Mouse (Mus musculus) adipocyte (in vitro differentiated cells): ENCODE data around the gene Kcnj6.

Experiments
- DNase-seq: peaks from one replicate; pipeline ENCODE4 v3.0.0-alpha.2; 2016; ENCODE audit warnings: low spot score

Kcnj6 gene

DNA sequence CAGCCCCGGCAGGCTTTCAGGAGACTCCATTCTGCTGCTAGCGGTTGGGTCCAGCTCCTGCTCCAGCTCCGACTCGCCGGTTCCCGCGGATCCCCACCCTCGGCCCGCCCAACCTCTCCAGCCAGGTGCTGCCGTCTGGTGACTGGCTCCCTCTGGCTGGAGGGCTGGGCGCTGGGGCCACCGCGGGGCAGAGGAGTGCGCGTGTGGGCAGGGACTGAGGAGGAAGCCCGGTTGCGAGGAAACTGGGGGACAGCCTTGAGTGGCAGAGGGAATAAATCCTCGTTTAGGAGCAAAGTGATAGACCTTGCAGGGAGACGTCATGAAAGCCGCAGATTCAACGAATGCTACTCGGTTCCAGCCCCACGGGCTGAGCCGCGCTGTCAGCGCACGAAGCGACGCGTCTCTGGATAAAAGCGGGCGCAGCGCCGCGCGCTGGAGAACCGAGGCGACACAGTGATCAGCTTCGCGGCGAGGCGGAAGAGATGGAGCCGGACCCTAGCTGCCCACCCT lies at the start of gene Kcnj6:
Gene Kcnj6 (minus strand): TSS at position 362 of the 510 bp plus-strand sequence.
- DNase-seq: no peak

DNA sequence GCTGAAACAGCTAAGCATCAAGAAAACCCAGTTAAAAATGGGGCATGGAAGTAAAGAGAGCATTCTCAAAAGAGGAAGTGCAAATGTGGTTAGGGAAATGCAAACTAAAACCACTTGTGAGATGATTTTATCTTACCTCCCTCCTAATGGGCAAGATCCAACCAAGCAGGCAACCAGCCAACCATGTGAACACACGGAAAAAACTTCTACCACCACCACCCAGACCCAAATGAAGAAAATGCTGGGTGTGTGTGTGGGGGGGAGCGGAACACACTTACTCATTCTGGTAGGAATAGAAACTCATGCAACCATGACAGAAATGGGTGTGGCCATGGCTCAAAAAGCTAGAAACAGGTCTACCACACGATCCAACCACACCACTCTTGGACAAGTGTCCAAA lies 12.4 kb upstream of the Kcnj6 start:
- no peak for DNase-seq

DNA sequence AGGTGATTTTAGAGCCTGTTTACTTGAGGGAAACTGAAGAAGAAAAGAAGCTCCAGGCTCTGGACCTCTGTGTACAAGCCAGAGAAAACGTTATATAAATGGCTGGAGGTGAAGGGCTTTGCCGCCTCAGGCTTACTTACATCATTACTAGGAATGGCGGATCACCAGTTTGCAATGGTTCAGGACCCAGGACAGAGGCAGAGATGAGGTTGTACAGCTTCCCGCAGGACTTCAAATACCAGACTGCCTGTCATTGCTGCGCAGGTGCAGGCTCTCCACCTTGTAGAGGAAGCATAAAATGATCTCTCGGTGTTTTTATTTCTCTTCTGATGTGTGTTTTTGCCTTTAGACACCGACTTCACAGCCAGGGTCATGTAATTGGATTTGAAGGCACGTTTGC lies 7.1 kb upstream of the Kcnj6 start:
- no peak for DNase-seq

DNA sequence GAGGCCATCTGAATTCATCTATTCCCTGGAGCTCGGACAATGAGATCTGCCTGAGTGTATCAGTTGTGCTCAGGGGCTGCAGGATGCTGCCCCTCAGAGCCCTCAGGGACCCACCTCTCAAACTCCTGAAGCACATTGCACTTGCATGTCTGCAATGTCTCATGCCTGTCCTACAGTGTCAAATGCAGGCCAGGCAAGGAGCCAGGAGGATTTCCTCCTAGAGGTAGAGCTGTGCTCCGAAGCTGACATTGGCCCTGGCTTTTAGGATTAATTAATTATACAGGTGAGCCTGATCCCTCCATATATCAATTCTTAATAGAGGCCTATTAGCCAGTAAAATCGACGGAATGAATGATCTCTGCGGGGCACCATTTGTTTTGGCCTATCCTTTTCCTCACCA lies 2.0 kb upstream of the Kcnj6 start:
- no peak for DNase-seq

DNA sequence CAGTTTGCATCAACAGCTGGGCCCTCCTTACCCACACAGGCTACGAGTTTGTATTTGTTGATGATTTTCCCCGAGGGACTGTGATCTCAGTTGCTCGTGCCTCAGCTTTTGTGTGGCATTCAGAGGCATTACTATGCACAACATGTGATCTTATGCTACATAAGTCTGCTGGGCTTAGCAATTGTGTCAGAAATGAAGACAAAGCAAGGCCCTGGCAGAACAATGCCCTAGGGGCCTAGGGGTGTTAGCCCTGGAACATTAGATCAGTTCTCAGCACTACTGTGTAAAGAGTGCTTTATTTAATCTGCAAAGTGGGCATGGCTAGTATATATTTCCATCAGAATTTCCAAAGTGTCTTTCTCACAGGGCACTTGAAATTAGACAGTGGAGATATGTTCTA lies 1.5 kb upstream of the Kcnj6 start:
- DNase-seq: no peak

DNA sequence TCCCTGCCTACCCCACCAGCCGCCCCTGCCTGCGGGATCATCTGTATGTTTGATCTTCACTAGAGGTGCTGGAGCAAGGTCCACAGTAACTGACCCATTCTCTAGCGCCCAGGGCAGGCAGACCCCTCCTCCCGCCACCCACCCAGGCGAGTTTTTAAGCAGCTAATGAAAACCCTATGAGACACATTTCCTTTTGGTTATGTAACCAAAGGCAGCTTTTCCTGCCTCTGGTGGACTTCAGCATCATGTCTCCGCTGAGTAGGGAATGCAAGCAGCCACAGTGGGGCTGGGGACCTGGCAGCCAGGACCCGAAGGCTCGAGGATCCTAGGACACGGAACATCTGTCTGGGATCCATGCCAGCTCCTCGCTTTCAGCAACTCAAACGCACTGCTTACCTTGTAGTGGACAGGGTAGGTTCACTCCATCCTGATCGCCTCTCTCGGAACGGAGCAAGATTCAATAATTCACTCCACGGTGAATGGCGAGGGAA lies 665 bp downstream of the Kcnj6 start:
- no peak for DNase-seq

DNA sequence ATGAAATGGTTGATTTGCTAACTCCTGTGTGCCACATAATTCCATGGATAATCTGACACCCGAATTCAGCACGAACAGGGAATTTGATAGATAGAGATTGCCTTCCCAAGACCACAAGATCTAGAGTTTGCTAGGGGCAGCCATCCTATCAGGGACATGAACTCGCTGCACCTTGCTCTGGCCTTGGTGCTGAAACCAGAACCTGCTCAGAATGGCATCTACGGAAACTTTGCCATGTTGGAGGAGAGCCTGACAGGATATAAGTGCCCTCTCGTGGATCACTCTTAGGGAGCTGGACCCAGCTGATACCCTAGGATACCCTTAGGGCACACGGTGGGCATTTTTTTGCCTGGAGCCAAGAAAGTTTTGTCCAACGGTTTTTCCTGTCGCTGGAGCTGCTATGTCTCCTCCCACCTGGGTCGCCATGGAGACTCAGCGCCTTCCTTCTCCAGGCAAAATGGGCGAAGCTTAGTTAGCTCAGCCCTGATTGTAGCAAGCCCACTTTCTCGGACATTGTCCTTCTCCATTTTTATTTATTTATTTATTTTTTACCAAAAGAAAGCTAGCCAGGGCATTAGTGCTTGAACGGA lies 1.9 kb downstream of the Kcnj6 start:
- DNase-seq: peak; percentile 9

DNA sequence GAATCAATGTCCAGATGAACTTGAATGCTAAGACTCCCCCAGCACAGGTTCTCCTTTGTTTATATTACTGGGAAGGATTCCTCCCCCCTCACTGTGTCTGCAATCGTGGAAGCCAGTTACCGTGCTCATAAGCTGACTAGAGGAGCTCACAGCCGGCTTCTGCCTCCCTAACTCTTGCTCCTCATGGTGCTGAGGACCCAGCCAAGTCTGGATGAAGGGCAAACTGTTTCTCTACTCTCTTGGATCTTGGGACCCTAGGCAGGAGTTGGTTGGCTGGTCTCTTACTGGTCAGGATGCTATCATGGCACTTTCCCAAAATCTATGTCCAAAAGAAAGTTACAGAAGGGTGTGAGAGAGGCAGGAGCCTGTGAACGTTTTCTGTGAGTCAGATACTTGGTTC lies 2.6 kb downstream of the Kcnj6 start:
- DNase-seq: no peak

DNA sequence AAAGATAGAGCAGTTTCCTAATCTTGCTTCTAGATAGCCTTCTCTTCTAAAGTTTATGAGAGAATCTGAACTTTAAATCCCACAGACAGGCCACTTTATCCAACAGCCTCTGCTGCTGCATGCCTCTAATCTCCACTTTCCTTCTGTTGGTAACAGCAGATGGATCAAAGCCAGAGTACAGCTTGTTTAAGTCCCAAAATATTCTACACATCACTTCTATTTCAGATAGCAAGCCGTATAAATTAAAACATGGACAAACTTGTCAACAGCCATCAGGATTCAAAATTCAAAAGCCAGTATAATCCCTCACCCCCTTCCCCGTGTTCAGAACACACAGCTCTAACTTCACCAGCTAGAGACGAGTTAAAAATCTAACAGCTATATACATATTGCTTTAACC lies 3.4 kb downstream of the Kcnj6 start:
- no peak for DNase-seq

DNA sequence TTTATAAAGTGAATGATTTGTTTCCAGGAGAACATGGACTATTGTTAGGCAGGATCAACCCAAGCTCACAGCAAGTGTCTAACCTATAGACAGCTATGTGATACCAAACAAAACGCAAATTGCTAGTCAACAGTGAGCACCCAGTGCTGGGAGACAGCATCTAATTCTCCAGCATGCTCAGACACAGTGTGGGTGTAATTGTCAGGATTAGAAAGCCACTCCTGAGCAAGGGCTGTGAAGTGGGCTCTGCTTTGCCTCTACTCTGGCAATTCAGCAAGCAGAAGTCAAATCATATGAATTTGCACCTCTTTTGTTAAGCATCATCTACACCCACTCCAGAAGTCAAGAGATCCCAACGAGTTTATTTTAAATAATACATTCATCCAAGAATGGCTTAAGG lies 7.4 kb downstream of the Kcnj6 start:
- no peak for DNase-seq

DNA sequence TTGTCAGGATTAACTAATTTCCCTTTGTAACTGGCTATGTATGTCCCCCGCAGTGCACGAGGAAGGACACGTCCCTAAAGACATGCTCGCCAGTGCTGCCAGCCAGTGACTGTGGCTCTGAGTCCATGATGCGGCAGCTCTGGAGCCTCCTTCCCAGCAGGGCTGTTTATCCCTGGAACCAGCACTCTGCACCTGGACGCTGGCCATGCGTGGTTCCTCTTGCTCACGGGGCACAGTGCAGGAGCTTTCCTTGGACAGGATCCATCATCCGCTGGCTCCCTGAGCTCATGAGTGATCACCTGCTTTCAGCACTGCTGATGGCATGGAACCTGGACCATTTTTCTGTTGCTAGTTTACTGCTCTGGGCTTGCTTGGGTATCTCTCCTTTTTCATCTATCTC lies 10.8 kb downstream of the Kcnj6 start:
- no peak for DNase-seq

DNA sequence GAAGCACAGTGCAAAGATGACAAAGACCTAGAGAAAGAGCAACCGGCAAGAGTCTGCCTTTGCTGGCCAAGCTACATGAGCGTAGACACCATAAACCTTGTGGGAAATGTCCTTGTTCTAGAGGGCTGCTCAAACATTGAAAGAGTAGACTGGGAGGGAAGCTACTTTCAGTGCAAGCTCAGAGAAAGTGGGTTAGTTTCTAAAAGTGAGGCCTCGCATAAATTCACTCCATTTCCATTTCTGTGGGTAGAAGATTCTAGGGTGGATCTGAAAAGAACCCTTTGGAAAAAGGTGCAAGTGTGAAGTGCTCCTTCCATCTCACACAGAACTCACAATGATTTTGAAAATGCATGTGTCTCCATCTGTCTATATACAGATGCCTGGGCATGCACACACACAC lies 13.2 kb downstream of the Kcnj6 start:
- no peak for DNase-seq

DNA sequence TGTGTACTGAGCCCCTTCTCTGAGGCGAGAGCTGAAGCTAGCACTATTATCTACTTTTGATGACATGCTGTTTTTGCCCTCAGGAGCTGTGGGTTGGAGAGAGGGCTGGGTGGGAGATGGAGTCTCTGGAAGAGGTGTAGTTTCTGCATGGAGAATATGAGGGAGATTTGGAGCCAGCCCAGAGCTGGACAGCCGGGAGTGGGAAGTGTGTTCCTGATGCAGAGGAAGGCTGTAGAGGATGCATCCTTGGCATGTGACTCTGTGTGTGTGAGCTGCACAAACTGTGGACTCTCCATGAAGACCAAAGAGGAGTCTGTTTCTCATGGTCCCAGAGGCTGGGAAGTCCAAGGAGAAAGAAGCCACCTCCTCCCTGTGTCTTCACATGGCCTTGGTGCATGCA lies 17.1 kb downstream of the Kcnj6 start:
- DNase-seq: no peak

DNA sequence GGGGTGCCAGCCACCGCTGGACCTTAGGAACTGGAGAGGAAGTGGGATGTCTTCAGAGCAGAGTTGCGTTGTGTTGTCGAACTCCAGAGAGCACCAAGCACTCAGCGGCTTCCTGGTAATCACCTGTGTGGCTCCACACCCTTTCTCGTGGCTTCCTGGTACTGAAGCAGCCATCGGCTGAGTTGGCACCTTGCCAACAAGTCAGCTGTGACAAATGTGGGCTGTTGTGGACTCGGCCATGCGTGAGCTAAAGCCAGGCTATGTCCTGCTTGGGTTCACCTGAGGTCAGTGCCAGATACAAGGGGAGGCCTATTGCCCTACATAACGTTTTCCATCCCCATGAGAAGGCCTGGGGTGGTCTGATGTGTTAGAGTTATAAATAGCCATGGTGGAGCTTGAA lies 18.0 kb downstream of the Kcnj6 start:
- DNase-seq: no peak

DNA sequence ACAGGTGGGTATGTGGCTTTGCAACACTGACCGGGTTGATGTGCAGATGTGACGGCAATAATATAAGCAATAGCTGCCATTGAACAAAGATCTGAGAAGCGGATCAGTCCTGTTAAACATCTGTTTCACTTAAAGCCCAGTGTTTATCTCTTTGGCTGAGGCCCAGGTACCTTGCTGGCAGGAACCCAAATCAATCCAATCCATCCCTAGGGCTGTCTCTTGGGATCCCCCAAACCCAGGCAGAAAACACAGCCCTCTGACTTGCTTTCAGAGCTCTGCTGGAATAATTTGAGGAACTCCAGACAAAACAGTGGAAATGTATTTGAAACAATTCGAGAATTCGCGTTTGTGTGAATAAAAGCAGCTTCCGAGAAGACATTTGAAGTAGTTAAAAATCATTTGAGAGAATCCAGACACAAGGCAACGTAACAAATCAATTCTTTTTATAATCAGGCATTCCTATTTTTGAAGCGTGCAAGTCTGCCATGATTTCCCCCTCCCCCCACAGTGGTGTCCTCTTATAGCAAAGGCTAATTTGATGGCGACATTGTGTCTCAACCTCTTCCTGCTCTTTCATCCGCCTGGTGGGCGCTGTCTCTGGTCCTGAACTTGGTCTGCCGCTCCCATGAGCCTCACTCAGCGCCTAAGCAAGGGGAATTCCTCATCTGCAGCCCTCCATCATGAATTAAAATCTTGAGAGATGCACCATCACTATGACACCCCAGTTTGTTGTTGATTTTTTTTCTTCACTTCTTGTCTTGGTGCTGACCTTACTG lies 25.2 kb downstream of the Kcnj6 start:
- DNase-seq: peak; percentile 15

DNA sequence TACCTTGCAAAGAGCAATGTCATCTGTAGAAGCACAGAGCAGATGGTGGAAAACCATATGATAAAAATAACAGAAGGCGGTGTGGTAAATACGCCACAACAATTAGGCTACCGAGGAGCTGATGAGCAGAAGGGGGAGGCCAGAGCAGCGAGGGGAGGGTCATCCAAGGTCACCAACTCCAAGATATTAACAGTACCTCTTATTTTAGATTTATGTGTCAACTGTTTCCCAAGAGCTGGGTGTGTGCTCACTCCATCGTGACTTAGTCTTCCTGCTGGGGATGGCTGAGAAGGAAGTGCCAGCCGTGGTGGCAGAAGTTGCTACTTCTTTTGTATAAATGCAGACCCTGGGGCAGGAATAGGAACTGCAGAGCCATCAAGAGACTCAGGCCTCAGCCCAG lies 28.6 kb downstream of the Kcnj6 start:
- no peak for DNase-seq

DNA sequence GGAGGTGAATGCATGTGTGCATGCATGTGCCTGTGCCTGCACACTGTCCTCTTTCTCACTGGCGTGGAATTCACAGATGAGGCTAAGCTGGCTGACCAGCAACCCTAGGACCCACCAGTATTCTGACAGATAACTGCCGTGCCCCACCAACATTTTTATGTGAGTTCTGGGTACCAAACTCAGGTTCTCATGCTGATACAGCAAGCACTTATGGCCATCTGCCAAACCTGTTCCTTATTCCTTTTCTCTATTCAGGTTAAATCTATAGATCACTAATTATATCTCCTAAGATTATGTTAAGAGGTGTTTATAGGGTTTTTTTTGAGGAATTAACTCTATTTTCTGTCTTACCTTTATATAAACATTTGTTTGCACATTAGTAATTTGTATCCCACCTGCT lies 29.0 kb downstream of the Kcnj6 start:
- no peak for DNase-seq

DNA sequence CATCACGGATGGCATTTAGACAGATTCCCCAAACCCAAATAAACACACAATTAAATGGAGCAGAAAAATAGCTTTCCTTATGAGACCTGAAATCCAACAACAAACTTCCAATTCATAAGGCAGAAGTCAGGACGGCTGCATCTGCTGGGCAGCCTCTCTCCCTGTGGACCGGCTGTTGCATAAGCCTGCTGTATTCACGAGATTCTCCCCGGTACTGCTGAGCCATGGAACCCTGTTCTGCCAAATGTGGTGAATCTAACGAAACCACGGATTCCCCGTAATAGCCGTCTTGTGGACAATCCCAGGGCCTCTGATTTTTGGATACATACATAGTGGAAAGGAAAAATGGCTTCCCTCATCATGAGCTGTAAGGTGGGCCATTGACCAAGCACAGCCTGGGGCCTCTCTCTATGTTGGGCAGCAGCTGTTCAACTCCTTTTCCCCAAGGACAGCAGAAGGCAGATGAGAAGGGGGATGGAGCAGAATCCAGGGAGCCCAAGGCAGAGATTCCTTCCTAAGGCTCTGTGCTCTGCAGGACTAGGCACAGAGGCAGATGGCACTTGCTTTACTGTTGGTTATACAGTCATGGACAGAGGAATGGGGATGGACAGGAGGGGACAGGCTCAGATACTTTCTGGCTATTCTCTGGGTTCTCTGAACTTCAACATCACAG lies 40.2 kb downstream of the Kcnj6 start:
- DNase-seq: no peak

DNA sequence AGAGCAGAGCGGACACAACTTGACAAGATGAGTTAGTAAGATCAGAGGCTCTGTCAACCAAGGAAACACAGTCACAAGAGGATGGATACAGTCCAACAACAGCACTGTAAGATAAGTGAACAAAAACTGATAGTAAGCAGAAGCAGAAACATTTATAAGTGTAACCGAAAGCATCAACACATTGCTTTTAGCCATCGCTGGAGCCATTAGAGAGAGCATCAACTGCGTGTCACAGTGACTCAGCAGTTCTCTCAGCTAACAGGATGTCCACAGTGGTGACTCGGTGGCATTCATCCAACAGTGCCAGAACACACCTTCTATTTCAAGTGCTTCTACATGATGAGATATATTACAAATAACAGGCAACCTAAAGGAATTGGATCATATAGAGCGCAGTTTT lies 41.1 kb downstream of the Kcnj6 start:
- DNase-seq: no peak

DNA sequence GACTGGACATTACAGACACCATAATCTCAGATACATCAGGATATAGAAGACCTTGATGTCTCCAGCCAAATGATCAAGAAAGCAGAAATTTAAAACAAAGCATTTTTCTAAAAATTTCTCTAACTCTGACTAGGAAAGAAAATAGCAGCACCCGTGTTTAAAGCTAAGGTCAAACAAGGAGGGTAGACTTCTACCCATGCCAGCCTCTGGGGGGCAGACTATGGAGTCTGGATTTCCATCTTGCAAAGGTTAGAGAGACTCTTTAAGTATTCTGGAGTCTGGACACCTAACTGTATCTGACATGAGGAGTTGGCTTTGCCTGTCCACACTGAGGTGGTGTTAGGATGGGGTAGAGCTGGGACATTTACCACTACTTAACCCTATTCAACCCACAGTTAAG lies 44.2 kb downstream of the Kcnj6 start:
- no peak for DNase-seq

DNA sequence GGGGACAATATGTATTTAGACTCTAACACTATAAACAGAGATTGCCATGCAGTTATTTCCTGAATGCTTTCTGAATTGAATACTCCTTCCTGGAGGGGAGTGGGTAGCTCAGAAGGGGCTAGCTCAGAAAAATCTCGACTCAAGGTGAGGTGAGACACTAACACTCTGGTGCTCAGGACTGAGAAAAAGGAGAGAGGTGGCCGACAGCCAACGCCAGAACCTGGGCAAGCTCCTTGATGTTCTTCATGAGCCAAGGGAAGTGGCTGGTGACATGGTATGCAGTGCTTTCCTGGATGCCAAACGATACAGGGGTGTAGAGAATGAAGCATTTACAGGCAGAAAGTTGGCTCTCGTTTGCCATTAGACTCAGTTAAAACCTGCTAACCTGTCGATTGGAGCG lies 48.3 kb downstream of the Kcnj6 start:
- no peak for DNase-seq

DNA sequence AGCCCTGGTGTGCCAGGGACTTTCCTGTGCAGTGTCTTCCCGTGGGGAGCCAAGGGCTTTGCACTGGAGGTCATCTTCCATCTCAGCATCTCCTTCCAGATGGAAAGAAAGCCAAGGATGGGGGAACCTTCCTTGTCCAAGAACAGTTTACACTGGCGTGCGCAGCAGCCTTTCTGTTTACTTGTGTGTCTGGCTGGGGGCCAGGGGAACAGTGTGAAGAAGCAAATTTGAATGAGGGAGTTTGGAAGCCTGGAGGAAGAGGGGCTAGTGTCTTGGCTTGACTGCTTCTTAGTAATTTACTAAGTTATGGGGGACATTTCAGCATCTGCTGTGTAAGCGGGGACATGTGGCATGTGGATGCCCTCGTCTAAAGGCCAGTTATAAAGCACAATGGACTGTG lies 50.7 kb downstream of the Kcnj6 start:
- no peak for DNase-seq

DNA sequence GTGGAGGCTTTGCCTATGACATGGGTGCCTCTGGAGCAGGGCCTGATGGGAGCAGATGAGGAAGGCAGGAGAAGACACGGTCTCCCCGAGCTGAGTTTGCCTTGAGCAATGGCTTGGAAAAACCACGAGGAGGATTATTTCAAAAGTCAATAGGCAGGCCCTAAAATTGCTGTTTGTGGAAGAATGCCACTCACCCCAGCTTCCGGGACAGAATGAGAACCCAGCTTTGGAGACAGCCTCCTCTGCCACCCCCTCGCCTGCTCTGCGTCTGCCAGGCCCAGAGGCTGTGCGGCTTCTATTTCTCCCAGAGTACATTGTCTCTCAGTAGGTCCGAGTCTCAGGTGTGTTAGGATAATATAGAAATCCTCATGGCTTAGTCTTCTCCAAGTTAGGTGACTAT lies 64.8 kb downstream of the Kcnj6 start:
- no peak for DNase-seq
